Mouse (Mus musculus) G1E-ER4 (cell line): ENCODE results near the gene C9. TPM values are rescaled to one million over a fixed set of nuclear protein-coding genes. Genes with fewer than 3 reads are reported as not detected.

Experiments used
- GATA1 ChIP-seq: IDR thresholded peaks from one replicate; pipeline ENCODE4 v1.8.0; 2012; ENCODE audit warnings: low read length, inconsistent platforms
- polyA plus RNA-seq: library from polyadenylated mRNA; stranded (reverse); fragments of >175 nt; gene quantifications from 2 replicates; pipeline ENCODE4 v1.2.3, GENCODE M21; 2012

The C9 gene
- polyA plus RNA-seq, 1 experiment = not detected

- TF ChIP-seq GATA1 = no peak
Measured at GRCm38 (mm10) chr15:6448892-6449291, 3.8 kb downstream of the C9 start.

- no peak for TF ChIP-seq GATA1
Measured at GRCm38 (mm10) chr15:6454461-6454860, 9.3 kb downstream of the C9 start.

GRCm38 (mm10) chr15:6461381-6461780 is 16.3 kb downstream of the C9 start:
- no peak for TF ChIP-seq GATA1

GRCm38 (mm10) chr15:6463361-6463923 is 18.3 kb downstream of the C9 start:
- no peak for TF ChIP-seq GATA1

- TF ChIP-seq GATA1 = no peak
Measured at GRCm38 (mm10) chr15:6466995-6467394, 21.9 kb downstream of the C9 start.

GRCm38 (mm10) chr15:6468845-6469244 is 23.7 kb downstream of the C9 start:
- no peak for TF ChIP-seq GATA1

GRCm38 (mm10) chr15:6469384-6469783 is 24.3 kb downstream of the C9 start:
- TF ChIP-seq GATA1 = no peak

GRCm38 (mm10) chr15:6483561-6483960 is 38.4 kb downstream of the C9 start:
- no peak for TF ChIP-seq GATA1

- TF ChIP-seq GATA1 = no peak
Measured at GRCm38 (mm10) chr15:6492386-6492785, 47.3 kb downstream of the C9 start.

GRCm38 (mm10) chr15:6498396-6499070 is 53.4 kb downstream of the C9 start:
- TF ChIP-seq GATA1 = no peak

GRCm38 (mm10) chr15:6500787-6501186 is 55.7 kb downstream of the C9 start:
- TF ChIP-seq GATA1 = no peak

GRCm38 (mm10) chr15:6517525-6517924 is 72.4 kb downstream of the C9 start:
- TF ChIP-seq GATA1 = no peak

- TF ChIP-seq GATA1 = no peak
Measured at GRCm38 (mm10) chr15:6519417-6520255, 74.5 kb downstream of the C9 start.

- peak; percentile 51 for TF ChIP-seq GATA1
Measured at GRCm38 (mm10) chr15:6520505-6521155, 75.5 kb downstream of the C9 start.

- peak; percentile 71 for TF ChIP-seq GATA1
Measured at GRCm38 (mm10) chr15:6522653-6523167, 77.6 kb downstream of the C9 start, which contains the start of gene Fyb. TSS of gene Fyb (plus strand) at chr15:6522853.

GRCm38 (mm10) chr15:6524801-6525200 is 79.7 kb downstream of the C9 start:
- TF ChIP-seq GATA1 = no peak
